Mouse (Mus musculus): Measurements from ENCODE around the gene Prepl.
A peak's percentile ranks its signal among the peaks of the same experiment; 100 is the strongest.

The Prepl gene

DNA sequence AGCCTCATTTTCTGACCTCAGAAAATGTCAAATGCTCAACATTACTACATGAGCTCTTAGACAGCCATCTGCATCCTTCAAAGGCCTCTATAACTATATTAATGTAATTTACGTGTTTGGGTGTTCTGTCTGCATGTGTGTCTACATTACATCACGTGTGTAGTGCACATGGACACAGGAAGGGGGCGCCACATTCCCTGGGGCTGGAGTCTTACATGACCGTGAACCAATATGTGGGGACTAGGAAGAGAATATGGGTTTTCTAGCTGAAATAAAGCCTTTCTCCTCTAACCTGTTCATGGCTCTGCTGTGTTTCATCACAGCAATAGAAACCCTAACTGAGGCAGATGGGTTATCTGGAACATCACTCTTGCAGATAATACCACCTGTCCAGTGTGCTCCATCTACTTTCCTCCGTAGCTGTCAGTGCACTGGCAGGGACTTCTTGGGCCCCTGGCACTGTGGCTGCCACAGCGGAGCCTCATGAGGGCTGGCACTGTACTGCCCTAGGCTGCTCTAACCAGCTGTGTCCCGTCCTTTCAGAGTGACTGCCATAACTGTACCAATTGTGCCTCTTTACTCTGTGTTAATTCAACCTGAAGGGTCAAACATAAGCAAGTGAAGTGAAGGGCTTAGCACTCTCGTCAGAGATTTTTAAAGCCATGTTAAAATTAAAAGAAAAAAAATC is 18.8 kb downstream of the Prepl start:
- DNase-seq (ENCODE audit: low spot score in 2 of 2) = no peak

DNA sequence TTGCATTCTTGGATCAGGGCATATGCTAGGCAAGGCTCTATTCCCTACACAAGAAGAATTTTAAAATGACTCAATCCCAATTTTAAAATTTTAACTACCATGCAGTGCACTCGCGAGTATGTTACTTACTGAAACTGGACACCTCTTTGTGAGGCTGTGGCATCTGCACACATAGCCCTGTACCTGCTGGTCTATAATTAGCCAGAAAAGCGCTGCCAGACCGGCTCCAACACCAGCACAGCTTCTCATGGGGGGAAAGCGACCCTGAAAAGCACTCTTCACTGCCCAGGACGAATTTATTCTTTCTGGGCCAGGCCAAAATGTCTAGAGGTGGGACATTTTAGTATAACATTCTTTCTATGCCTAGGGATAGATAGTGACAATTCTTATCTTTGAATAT is 19.4 kb downstream of the Prepl start:
- no peak for DNase-seq (ENCODE audit: low spot score in 2 of 2)

DNA sequence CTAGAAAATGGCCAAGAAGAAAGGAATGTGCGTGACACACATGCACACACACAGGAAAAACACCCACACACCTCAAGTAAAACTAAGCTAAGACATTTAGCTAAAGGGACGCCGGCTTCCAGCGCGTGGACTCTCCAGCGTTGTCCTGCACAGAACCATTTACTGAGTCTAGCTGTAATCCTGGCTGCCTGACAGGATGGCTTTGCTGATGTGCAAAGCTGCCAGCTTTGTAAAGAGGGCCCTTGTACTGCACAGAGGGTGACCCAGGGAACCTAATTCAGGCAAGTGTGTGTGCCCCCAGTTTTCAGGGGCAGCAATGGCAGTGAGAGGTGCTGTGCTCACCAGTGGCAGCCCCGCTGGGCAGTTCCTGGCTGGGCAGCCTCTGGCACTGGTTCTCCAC is 22.7 kb downstream of the Prepl start:
- DNase-seq (ENCODE audit: low spot score in 2 of 2) = peak in 1 of 2 experiments; percentile 44

DNA sequence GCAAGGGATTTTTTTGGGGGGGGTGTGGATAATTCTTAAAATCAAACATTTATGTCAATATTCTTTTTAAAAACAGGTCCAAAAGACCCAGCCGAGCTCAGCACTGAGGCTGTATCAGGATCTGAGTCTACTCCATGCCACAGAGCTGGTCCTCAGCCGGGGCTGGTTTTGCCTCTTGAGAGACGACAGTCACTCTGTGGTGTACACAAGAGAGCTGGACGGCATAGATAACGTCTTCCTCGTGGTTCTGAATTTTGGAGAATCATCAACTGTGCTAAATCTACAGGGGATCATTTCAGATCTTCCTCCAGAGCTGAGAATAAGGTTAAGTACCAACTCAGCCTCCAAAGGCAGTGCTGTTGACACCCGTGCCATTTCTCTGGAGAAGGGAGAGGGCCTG is 26.5 kb downstream of the Prepl start:
- DNase-seq (ENCODE audit: low spot score in 2 of 2) = no peak

DNA sequence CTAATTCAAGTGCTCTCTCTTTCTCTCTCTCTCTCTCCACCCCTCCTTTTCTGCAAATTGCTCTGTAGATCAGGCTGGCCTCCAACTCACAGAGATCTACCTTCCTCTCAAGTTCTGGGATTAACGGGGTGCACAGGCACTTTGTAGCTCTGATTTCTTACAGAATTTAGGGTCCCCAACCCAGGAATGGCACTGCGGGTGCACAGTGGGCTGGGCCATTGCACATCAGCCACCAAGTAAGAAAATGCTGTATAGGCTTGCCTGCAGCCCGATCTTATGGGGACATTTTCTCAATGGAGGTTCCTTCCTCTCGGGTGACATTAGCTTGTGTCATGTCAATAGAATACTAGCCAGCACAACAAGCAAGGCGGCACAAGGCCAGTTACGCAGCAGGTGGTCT is 30.9 kb downstream of the Prepl start:
- no peak for DNase-seq (ENCODE audit: low spot score in 2 of 2)

DNA sequence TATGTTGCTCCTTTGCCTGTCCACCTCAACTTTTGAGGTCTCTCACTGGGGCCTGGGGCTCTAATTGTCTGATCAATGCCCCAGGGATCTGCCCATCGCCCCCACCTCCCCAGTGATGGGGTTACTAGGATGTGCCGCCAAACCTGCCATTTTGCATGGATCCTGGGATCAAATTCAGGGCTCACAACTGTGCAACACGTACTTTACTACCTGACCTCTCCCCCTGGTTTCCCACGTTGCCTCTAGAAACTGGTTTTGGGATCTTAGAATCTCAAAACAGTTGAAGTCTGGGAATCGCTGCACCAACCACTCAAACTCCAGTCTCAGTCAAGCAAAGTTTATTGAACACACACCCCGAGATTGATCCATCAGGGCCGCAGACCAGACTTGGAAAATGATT is 31.8 kb downstream of the Prepl start:
- no peak for DNase-seq (ENCODE audit: low spot score in 2 of 2)

DNA sequence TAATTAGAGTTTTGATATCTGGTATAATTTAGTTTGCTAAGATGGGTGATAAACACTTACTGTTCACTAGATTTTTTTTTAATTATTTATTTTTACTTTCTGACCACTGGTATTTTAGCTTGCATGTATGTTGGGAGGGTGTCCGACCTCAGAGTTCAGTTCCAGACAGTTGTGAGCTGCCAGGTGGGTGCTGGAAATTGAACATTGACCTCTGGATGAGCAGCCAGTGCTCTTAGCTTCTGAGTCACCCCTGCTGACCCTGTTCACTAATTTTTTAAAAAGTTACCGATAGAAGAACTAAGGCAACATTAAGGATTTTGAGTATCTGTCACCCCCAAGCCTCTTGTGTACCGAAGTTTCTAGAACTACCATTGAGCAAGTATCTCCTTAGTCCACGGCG is 41.7 kb downstream of the Prepl start:
- no peak for DNase-seq (ENCODE audit: low spot score in 2 of 2)

GRCm38 (mm10) chr17:85045160-85045559 is 44.9 kb downstream of the Prepl start:
- no peak for DNase-seq (ENCODE audit: low spot score in 2 of 2)

- no peak for DNase-seq (ENCODE audit: low spot score in 2 of 2)
These were observed 45.6 kb downstream of the Prepl start for GRCm38 (mm10) chr17:85044466-85044865.

DNA sequence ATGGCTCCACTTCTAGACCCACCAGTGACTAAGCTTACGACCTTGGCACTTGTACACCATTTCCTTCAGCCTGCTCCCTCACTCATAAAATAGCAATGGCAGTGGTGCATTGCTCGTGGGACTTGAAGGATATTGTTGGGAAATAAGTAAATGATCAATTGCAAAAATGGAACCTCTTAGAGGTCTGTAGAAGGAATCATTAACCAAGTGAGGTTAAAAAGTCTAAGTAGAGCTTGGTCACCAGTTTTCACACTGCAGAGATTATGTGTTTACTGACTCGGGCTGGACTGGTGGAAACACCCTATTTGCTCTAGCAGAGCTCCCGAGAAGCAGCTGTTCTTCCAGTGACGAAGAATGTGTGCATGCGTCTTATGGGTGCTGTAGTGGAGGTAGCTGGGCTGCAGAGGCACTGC is 46.6 kb downstream of the Prepl start:
- DNase-seq (ENCODE audit: low spot score in 2 of 2) = no peak

- DNase-seq (ENCODE audit: low spot score in 2 of 2) = no peak
These were observed 47.6 kb downstream of the Prepl start for GRCm38 (mm10) chr17:85042419-85042818.

GRCm38 (mm10) chr17:85040913-85041312 is 49.1 kb downstream of the Prepl start:
- no peak for DNase-seq (ENCODE audit: low spot score in 2 of 2)

GRCm38 (mm10) chr17:85038761-85039160 is 51.3 kb downstream of the Prepl start:
- DNase-seq (ENCODE audit: low spot score in 2 of 2) = no peak

DNA sequence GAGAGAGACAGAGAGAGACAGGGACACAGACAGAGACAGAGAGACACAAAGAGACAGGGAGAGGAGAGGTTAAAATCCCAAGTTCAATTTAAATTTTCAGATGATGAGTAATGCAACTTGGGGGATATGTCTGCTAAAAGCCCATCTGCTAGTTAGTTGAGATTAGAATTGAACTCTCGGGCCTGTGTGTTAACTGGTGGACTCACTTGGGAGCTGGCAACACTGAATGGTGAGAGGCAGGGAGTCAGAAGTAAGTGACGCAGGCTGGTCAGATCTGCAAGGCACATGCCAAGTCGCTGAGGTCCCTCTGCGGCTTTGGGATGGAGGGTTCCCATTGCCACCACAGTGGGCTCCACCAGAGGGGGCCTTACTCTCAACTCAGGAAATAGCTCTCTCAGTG is 51.7 kb downstream of the Prepl start:
- DNase-seq (ENCODE audit: low spot score in 2 of 2) = no peak

DNA sequence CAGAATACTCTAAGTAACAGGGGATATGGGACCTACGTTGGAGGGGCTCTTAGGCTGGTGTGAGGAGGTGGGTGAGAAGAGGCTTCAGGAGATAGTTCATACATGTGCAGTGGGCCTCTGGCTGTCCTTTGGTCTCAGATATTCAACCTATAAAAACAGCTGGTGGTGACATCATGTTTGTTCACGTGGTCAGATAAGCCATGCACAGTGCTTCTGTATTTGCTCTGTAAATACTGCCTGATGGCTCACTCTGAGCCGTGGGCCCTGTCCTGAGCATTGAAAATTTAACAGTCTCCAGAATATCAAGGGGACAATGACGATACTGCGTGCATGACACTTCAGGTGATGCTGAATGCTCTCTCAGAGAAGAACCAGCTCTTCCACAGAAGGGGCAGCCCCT is 52.2 kb downstream of the Prepl start:
- DNase-seq (ENCODE audit: low spot score in 2 of 2) = no peak

DNA sequence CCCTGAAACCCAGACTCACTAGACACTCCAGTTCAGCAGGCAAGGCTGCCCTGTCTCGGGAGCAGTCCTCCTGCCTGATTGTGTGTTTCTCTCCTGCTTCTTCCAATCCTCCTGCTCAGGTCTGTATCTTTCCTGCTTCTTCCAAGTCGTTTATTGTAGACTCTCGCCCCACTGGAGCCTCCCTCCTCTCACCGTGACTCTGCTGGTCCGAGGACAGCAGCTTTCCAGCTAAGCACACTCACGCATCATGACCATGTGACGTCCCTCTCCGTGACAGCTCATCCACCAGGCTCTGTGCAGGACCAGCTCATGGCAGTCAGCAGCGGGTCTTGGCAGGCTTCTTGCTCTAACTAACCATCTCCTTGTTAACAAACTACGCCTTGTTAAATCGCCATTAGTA is 56.0 kb downstream of the Prepl start:
- peak in 1 of 2 experiments; percentile 31 for DNase-seq (ENCODE audit: low spot score in 2 of 2)

- DNase-seq (ENCODE audit: low spot score in 2 of 2) = no peak
These were observed 57.0 kb downstream of the Prepl start for GRCm38 (mm10) chr17:85033087-85033486.

GRCm38 (mm10) chr17:85030651-85031050 is 59.4 kb downstream of the Prepl start:
- DNase-seq (ENCODE audit: low spot score in 2 of 2) = no peak

DNA sequence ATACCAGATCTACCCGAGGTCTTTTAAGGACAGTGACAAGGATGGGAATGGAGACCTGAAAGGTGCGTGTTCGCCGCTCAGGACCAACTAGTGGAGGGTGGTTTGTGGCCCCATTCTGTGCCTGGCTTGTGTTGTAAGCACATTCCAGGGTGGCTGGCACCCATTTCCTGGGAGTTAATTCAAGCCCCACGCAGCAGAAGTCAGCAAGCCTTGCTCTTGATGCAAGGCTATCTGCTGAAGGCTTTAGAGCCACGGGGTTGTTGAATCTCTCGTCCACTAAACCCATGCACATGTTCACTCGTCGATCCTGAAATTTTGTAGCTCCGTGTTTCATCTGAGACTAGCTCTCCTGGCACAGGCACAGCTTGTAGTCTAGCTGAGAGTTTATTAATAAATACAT is 61.2 kb downstream of the Prepl start:
- DNase-seq (ENCODE audit: low spot score in 2 of 2) = no peak

DNA sequence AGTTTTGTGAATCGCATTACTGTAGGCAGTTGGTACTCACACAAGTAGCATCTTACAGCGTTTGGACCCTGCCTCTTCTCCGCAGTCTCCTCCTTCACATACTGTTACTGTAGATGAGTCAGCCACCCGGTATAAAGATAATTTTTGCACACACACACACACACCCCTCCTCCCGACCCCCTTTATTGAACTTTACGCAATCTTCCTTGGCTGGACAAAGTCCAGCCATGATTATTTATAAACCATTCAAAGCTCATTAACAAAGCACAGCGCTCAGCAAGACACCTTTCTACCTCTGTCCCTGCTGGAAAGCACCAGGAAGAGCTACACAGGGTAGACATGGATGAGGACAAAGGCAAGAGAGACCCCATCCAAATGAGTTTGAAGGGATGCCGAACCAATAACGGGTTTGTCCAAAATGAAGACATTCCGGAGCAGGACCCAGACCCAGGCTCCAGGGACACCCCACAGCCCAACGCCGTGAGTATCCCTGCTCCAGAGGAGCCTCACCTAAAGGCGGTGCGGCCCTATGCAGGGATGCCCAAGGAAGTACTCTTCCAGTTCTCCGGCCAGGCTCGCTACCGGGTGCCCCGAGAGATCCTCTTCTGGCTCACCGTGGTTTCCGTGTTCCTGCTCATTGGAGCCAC is 61.8 kb downstream of the Prepl start, which contains the start of gene Slc3a1:
TSS of gene Slc3a1 (plus strand) at position 284 of the 647 bp plus-strand sequence.
- DNase-seq (ENCODE audit: low spot score in 2 of 2) = no peak

DNA sequence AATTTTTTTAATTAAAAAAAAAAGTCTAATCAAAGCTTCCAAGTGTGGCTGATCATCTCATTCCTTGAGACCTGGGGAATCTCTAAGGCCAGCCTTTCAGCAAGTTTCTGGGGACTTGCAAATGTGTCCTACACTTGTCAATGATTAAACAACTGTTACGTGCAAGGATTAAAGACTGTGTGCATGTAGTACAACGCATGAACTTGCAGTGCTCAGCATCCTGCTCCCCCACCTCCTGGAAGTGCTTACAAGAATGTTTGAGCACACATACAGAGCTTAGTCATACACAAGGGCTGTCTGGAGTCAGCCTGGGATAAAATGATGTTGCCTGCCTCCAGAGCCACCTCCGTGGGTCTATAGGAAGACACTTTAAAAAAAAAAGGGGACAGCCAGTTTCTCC is 62.8 kb downstream of the Prepl start:
- DNase-seq (ENCODE audit: low spot score in 2 of 2) = no peak

DNA sequence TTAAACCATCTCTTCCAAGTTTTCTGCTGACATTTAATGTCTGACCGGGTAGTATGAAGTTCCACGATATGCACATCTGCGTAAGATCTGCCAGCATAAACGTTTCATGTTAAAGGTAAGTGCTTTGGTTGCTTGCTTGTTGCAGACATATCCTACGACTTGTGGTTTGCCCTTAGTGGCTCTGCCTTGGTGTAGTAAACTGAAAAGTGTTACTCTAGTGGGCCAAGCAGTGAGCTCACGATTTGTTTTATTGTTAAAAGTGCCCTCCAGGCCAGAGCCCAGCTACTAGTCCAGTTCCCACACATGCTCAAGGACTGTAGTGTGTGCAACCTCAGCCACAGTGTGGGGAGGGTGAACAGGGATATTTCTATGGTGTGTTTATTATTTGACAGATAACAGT is 63.6 kb downstream of the Prepl start:
- DNase-seq (ENCODE audit: low spot score in 2 of 2) = no peak

- DNase-seq (ENCODE audit: low spot score in 2 of 2) = no peak
These were observed 64.9 kb downstream of the Prepl start for GRCm38 (mm10) chr17:85025151-85025550.

DNA sequence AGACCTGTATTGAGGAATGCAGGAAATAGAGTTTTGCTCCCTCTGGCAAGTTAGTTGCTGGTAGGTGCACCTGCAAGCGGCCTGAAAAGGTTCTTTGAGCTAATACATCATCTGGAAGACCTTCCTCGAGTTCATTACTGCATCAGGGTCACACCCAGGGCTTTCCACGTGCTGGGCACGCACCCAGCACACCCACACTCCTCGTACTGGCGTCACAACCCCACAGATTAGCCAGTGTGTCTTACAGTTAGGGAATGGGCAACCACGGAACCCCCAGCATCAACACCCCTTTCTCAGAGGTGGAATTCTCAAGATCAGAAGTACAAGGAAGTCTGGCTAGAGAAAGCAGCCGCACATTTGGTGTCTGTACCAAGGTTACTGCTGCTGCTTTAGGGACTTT is 65.8 kb downstream of the Prepl start:
- no peak for DNase-seq (ENCODE audit: low spot score in 2 of 2)

All from left cerebral cortex, adult 9 months (tissue).